Mouse (Mus musculus) heart, embryonic 16.5 days (tissue): ENCODE results near the gene Lgr4. TPM values are rescaled to one million over a fixed set of nuclear protein-coding genes. Genes with fewer than 3 reads are reported as not detected.

Experiments used
- ATAC-seq: fragments of 200-750 bp; cut with Nextera tagmentation; replicated peaks from 2 replicates; pipeline ENCODE4 v1.8.0; 2017; ENCODE audit warnings: moderate number of reproducible peaks; ENCODE audit not compliant: insufficient read depth, low FRiP score; ENCODE audit errors: extremely low read depth
- H3K27ac ChIP-seq: fragments of 300-500 bp; sonication (generic); 2 replicates; pipeline ENCODE4 v1.5.1; 2014; ENCODE audit warnings: mild to moderate bottlenecking, low read length, control low read depth, moderate library complexity
- H3K27me3 ChIP-seq: fragments of 300-500 bp; sonication (generic); 2 replicates; pipeline ENCODE4 v1.6.1; 2014; ENCODE audit warnings: low read length, mixed read lengths; ENCODE audit not compliant: control insufficient read depth, insufficient read depth
- H3K36me3 ChIP-seq: fragments of 300-500 bp; sonication (generic); 2 replicates; pipeline ENCODE4 v1.6.1; 2014; ENCODE audit not compliant: control insufficient read depth, insufficient read depth
- H3K4me1 ChIP-seq: fragments of 300-500 bp; sonication (generic); 2 replicates; pipeline ENCODE4 v1.6.1; 2014; ENCODE audit warnings: low read length, mixed read lengths; ENCODE audit not compliant: control insufficient read depth, insufficient read depth
- H3K4me2 ChIP-seq: fragments of 300-500 bp; sonication (generic); 2 replicates; pipeline ENCODE4 v1.6.1; 2014; ENCODE audit warnings: low read depth, mild to moderate bottlenecking, control low read depth, low read length
- H3K4me3 ChIP-seq: fragments of 300-500 bp; sonication (generic); 2 replicates; pipeline ENCODE4 v1.5.1; 2014; ENCODE audit warnings: mild to moderate bottlenecking, control low read depth, low read length
- H3K9ac ChIP-seq: fragments of 300-500 bp; sonication (generic); 2 replicates; pipeline ENCODE4 v1.6.1; 2014; ENCODE audit warnings: low read length, control low read depth
- H3K9me3 ChIP-seq: fragments of 300-500 bp; sonication (generic); replicated peaks from 2 replicates; pipeline ENCODE4 v1.6.1; 2016; ENCODE audit warnings: low read length; ENCODE audit not compliant: control insufficient read depth
- WGBS: fragments of 180-500 bp; shearing (Covaris S2); extraction: QIAGEN DNeasy Blood & Tissue Kit; methylation state at CpG from one replicate; pipeline ENCODE4 v1.1.7; 2014; 5-methylcytosine and 5-hydroxymethylcytosine counted together
- polyA plus RNA-seq: library from polyadenylated mRNA; unstranded; fragments of >200 nt; fragmentation: Nextera tagmentation; extraction: Ambion mirVana; gene quantifications from 2 replicates; pipeline ENCODE4 v1.2.1, GENCODE M21; 2015

Gene Lgr4
- polyA plus RNA-seq, 1 experiment from 2014 or later = 11.8 TPM

DNA sequence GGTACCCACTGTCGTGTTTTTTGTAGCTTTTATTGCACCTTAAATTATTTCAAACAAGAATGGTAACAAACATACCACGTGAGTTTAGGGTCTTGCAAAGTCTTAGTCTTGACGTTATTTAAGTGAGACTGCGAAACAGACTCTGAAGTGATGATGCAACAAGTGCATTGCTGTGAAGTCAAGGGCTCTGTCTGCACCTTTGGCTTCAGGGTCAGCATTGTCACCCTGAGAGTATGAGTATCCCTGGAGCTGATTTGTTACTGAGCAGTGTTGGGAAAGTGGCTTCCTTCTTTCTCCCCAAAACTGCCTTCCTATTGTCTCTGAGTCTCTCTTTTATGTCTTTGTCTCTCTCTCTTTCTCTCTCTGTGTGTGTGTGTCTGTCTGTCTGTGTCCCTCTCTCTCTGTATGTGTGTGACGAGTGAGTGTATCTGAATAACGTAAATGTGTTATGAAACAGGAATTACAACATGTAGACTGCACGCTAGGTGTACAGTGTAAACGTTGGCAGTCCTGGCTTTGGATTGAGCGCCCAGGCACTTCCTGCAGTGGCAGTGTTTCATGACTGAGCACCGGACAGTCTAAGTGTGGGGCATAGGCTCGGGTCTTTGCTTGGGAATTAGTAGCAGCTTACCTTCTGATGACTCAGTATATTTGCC, 18.4 kb downstream of the Lgr4 start:
- no peaks in the 10 kb centered on the region for H3K9me3 ChIP-seq
- no peak overlapping the region for H3K27ac ChIP-seq
- 62% methylated on average over 11 of the region's 11 CpGs for WGBS
- H3K27me3 ChIP-seq = no peaks in the 10 kb centered on the region
- no peaks in the 10 kb centered on the region for H3K36me3 ChIP-seq
- H3K9ac ChIP-seq = no peak overlapping the region
- no peak overlapping the region for H3K4me3 ChIP-seq
- H3K4me1 ChIP-seq = peaks cover 24% of the 10 kb centered on the region
- no peak for ATAC-seq
- H3K4me2 ChIP-seq = no peak overlapping the region

DNA sequence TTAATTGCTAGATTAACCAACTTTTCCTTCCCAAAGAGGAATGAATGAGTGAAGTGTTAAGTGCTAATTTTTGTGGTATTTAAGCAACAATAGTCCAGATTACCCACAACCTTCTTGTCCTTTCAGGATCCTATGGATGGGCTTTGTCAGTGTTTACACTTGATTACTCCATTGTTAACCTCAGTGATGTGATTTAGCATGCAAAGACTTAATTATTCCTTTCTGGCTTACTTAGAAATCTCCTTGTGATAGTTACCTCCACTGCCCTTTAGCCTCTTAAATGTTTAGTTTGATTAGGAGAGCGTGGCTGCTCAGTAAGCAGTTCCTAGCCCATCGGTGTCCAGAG, 18.9 kb downstream of the Lgr4 start:
- H3K4me3 ChIP-seq = no peak overlapping the region
- ATAC-seq = no peak
- H3K4me1 ChIP-seq = peaks cover 24% of the 10 kb centered on the region
- H3K4me2 ChIP-seq = 0 out of 2 replicates have a peak overlapping the region, but pooled peaks have one; percentile 23
- no peak overlapping the region for H3K27ac ChIP-seq
- H3K9ac ChIP-seq = no peak overlapping the region
- H3K9me3 ChIP-seq = no peaks in the 10 kb centered on the region
- 51% methylated on average over 2 of the region's 2 CpGs for WGBS
- H3K36me3 ChIP-seq = no peaks in the 10 kb centered on the region
- no peaks in the 10 kb centered on the region for H3K27me3 ChIP-seq

DNA sequence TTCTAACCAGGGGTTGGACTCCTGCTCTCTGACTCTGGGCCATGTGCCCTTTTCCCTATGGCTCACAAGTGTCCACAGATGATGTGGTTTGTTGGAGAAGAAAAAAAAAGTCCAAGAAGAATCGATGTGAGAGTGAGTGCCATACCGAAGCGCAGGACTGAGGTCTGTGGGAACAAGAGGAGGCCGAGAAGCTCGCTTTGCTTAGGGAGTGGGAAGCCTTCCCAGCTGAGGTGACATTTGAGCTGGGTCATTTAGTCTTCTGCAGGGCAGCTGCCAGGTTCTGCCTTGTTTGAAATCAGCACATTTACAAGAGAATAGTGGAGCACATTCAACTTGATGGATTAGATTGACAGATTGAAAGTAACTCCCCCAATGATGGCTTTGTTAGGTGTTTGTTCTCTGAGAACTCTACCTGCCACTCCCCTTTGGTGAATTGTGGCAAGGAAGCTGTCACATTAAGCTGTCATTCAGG, 24.6 kb downstream of the Lgr4 start:
- no peaks in the 10 kb centered on the region for H3K27me3 ChIP-seq
- H3K4me1 ChIP-seq = peaks cover 28% of the 10 kb centered on the region
- H3K36me3 ChIP-seq = no peaks in the 10 kb centered on the region
- H3K27ac ChIP-seq = no peak overlapping the region
- H3K9me3 ChIP-seq = no peaks in the 10 kb centered on the region
- 66% methylated on average over 5 of the region's 5 CpGs for WGBS
- ATAC-seq = no peak
- no peak overlapping the region for H3K4me2 ChIP-seq
- H3K9ac ChIP-seq = no peak overlapping the region
- no peak overlapping the region for H3K4me3 ChIP-seq

DNA sequence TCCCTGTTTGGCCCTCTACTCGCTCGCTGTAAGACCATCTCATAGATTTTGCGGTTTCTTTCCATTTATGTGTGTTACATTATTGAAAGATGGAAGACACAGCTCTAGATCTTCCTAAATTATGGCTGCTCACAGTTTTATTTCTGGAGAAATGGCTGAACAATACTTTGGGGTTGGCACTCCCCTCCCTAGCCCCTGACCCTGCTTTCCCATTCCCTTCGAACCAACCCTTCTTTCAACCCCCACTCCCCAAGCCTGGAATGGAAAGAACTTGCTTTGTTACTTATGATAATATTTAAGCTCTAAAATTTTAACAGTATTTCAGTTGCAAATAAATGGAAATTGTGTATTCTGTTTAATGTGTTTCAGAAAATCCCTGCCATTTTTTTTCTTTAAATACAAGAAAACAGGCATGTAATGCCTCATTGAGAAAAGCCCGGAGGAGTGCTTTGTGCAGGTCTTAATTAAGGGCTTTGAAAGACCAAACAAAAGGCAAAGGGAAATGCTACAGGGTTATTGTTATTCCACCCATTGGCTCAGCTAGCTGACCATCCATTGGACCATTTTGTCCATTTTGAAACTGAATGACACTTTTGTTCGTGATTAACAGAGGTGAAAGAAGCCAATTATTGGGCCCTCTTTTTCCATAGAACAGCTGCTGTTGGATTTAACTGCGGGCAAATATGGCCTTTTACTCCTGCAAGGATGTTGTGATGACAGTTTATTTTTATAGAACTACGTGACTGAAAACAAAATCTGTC, 25.5 kb downstream of the Lgr4 start:
- Histone ChIP-seq H3K4me2 (no peak overlapping the region), H3K27me3 (no peaks in the 10 kb centered on the region), H3K4me3 (no peak overlapping the region), H3K27ac (no peak overlapping the region), H3K9ac (no peak overlapping the region), H3K36me3 (no peaks in the 10 kb centered on the region), H3K4me1 (peaks cover 28% of the 10 kb centered on the region), H3K9me3 (no peaks in the 10 kb centered on the region)
- 83% methylated on average over 8 of the region's 8 CpGs for WGBS
- no peak for ATAC-seq

DNA sequence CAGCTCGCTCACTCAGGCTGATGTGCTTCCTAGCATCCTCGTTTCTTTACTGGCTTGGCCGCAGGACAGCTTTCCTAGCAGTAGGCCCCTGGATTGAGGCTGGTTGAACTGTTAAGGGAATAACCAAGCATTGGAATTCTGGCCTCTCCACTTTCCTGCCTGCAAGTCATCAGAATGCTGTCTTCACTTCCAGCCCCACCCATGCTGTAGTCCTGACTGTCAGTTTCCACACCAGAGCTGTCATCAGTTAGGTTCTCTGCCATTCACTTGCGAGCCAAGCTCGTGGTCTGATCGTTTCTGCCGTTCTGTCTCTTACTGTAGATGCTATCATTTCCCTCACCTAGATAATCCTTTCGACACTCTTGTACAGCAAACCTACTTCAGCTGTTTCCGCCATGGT, 27.5 kb downstream of the Lgr4 start:
- Histone ChIP-seq H3K9me3 (no peaks in the 10 kb centered on the region), H3K4me1 (peaks cover 38% of the 10 kb centered on the region), H3K27me3 (no peaks in the 10 kb centered on the region), H3K36me3 (no peaks in the 10 kb centered on the region), H3K9ac (no peak overlapping the region), H3K27ac (peak overlapping the region; percentile 82), H3K4me3 (no peak overlapping the region), H3K4me2 (peak overlapping the region; percentile 43)
- 26% methylated on average over 9 of the region's 9 CpGs for WGBS
- ATAC-seq = peak; percentile 95

DNA sequence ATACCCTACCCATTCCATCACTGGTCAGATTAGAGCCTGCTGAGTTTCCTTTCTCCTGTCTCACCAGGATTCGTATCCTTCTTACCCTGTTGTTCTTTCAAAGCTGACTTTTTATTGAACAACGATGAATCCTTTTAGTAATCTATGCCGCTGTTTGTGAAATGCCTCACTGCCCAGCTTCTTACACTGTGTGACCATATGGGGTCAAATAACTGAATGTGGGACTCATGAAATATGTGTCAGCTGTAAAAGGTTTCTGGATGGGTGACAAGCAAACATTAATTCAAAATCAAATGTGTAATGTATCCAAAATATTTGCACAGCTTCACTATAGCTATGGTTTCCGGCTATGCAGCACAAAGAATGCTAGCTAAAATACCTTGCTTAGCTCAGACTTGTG, 28.1 kb downstream of the Lgr4 start:
- Histone ChIP-seq H3K4me3 (no peak overlapping the region), H3K4me1 (peaks cover 42% of the 10 kb centered on the region), H3K9ac (no peak overlapping the region), H3K9me3 (no peaks in the 10 kb centered on the region), H3K36me3 (no peaks in the 10 kb centered on the region), H3K27ac (peak overlapping the region; percentile 60), H3K27me3 (no peaks in the 10 kb centered on the region), H3K4me2 (peak overlapping the region; percentile 43)
- WGBS = 65% methylated on average over 4 of the region's 4 CpGs
- no peak for ATAC-seq

DNA sequence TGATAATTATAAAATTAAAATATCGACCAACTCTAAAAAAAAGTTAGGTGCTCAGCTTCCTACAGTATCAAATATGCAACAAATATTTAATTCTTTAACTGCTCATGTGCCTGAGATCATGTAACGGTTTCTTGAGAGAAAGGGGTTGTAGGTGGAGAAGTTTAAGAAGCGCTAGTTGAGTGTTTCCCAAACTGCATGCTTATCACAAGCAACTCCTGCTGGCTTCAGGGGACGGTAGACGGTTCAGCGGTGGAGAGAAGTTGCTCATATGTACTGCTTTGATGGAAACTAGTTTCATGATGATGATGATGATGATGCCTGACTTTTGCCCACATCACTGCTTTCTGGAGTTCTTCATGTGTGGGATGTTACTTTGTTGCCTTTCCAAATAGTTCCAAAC, 29.0 kb downstream of the Lgr4 start:
- Histone ChIP-seq H3K36me3 (no peaks in the 10 kb centered on the region), H3K9ac (no peak overlapping the region), H3K4me3 (no peak overlapping the region), H3K4me2 (no peak overlapping the region), H3K4me1 (peaks cover 51% of the 10 kb centered on the region), H3K9me3 (no peaks in the 10 kb centered on the region), H3K27ac (no peak overlapping the region), H3K27me3 (no peaks in the 10 kb centered on the region)
- ATAC-seq = no peak
- 79% methylated on average over 6 of the region's 6 CpGs for WGBS

DNA sequence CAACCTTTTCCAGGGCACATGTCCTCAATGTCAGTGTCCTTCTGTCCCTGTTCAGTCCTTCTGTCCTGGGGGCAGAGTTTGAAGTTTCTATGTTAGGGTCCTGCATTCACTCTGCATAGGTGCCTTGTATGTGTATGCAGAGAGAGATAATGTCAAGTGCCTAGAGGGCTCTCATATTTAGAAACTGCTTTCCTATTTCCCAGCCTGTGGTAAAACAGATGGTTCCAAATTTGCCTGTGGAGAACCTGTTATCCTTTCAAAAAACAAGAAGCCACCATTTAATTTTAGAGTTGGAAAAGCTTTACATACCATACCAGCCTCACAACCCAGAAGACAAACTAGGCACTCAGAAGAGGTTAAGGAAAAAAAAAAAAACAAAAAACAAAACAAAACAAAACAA, 32.1 kb downstream of the Lgr4 start:
- no peak overlapping the region for H3K4me2 ChIP-seq
- H3K4me3 ChIP-seq = no peak overlapping the region
- H3K9ac ChIP-seq = no peak overlapping the region
- H3K4me1 ChIP-seq = peaks cover 54% of the 10 kb centered on the region
- no peak for ATAC-seq
- no peak overlapping the region for H3K27ac ChIP-seq
- no peaks in the 10 kb centered on the region for H3K36me3 ChIP-seq
- H3K9me3 ChIP-seq = no peaks in the 10 kb centered on the region
- no peaks in the 10 kb centered on the region for H3K27me3 ChIP-seq

DNA sequence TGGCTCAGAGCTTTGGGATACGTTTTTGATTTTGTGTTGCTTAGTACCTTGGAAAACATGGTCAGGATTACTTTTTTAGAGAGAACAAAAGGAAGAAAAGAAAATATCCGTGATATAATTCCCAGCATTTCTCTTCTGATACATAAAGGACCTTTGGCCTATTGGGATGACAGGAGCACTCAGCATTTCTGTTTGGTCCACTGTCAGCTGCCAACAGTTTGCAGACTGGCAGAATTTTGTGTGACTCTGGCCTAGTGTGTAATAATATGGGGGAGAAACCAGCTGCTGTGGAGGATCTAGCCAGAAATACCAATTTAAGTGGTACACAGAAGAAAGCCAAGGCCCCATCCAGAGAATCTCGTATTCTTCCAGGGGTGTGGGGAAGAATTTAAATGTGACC, 32.9 kb downstream of the Lgr4 start:
- Histone ChIP-seq H3K27me3 (no peaks in the 10 kb centered on the region), H3K9me3 (no peaks in the 10 kb centered on the region), H3K36me3 (no peaks in the 10 kb centered on the region), H3K9ac (no peak overlapping the region), H3K4me1 (peaks cover 58% of the 10 kb centered on the region), H3K27ac (peak overlapping the region; percentile 17), H3K4me3 (no peak overlapping the region), H3K4me2 (no peak overlapping the region)
- no peak for ATAC-seq
- WGBS = 63% methylated on average over 3 of the region's 3 CpGs
